Comparison of ENCODE assay signal across 8 mouse cellular contexts in the genomic region with DNA sequence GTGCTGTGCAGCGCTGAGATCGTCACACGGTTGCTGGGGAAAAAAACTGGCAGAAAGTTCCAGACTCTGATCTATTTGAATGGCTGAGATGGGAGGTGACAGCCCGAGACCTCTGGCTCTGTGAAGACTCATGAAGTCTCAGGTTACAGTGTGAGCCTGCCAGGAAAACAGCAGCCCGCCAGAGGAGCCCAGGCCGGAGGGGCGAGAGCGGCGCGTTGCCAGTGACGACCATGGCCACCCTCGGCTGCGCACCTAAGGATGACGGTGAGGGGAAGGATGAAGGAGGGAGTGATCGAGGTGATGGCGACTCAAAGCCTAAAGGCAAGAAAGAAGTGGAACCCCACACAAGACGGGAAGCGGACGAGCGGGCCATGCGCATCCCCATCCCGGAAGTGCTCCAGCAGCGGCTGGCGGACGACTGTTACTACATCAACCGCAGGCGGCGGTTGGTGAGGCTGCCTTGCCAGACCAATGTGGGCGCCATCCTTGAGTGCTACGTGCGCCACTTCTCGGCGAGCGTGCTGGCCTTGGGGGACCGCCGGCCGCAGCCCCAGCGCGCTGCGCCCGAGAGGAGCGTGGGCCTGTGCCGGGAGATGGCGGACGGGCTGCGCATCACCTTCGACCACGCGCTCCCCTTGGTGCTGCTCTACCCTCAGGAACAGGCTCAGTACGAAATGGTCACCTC. TPM values are rescaled to one million over a fixed set of nuclear protein-coding genes. Genes with fewer than 3 reads are reported as not detected.
DNase-seq lines count a peak whose midpoint lies in the region; ATAC-seq and TF ChIP-seq lines count a peak whose summit lies in the region.

No protein-coding gene starts in this region.

- under 1% methylated on average over 50 of the region's 50 CpGs for WGBS in hindbrain, embryonic 16.5 days

- peak; percentile 95 for ATAC-seq in hindbrain, embryonic 16.5 days

- no peaks in the 10 kb centered on the region for H3K27me3 ChIP-seq in hindbrain, embryonic 16.5 days (replicated peaks; ENCODE audit: control insufficient read depth, insufficient read depth, low read length)

- peaks cover 2% of the 10 kb centered on the region; the same call in 1 of the 2 replicates for H3K4me1 ChIP-seq in hindbrain, embryonic 16.5 days (ENCODE audit: control insufficient read depth, insufficient read depth, low read depth, low read length)

- intact Hi-C loops in gastrocnemius, adult 2 months (cut with DNase I), result no loop called here

- H3K36me3 ChIP-seq in hindbrain, embryonic 16.5 days (ENCODE audit: control insufficient read depth, insufficient read depth, low read length), result no peaks in the 10 kb centered on the region

- TF ChIP-seq CTCF in gastrocnemius, adult 2 months (IDR thresholded peaks at IDR 0.05), result no peak

- DNase-seq in T-cell, adult 2 months (ENCODE audit: low spot score), result peak; percentile 76
- peak; percentile 41 to 75 for DNase-seq in cerebellum, postnatal 4 days (ENCODE audit: low spot score in 2 of 2)
- peak; percentile 70 for DNase-seq in gastrocnemius, adult 2 months
- peak; percentile 63 for DNase-seq in left cerebral cortex, adult 11 months (ENCODE audit: low spot score)
- peak; percentile 56 for DNase-seq in lung, postnatal 25 days (ENCODE audit: low spot score)
- DNase-seq in ovary, postnatal 36 days (ENCODE audit: low spot score), result peak; percentile 63
- peak; percentile 80 for DNase-seq in thymus, postnatal 14 days

- peak overlapping the region; percentile 71 for H3K4me3 ChIP-seq in gastrocnemius, adult 2 months
- H3K4me3 ChIP-seq in hindbrain, embryonic 16.5 days (ENCODE audit: low read length), result peak overlapping the region; percentile 66

- peak overlapping the region; percentile 83 for H3K4me2 ChIP-seq in hindbrain, embryonic 16.5 days (ENCODE audit: low read length)

- no peaks in the 10 kb centered on the region for H3K9me3 ChIP-seq in hindbrain, embryonic 16.5 days (ENCODE audit: control insufficient read depth, low read length)

- peak overlapping the region; percentile 87 for H3K9ac ChIP-seq in hindbrain, embryonic 16.5 days (ENCODE audit: low read depth, low read length)

- peak overlapping the region; percentile 69 for H3K27ac ChIP-seq in gastrocnemius, adult 2 months
- H3K27ac ChIP-seq in hindbrain, embryonic 16.5 days (ENCODE audit: low read depth, low read length), result peak overlapping the region; percentile 91

RNA-seq across cellular contexts. Expression of gene Msl3l2, which starts 8.4 kb away (rescaled TPM):
- 1 to 10 TPM in 1 of 2 experiments, under 1 TPM in 1; 0.84 to 1.5 TPM for total RNA-seq in gastrocnemius, adult 2 months (2021)
- polyA plus RNA-seq in hindbrain, embryonic 16.5 days (2015; fragmentation: Nextera tagmentation; extraction: Ambion mirVana), result 9.8 and 10.7 TPM in 2 replicates

Comparison
In these comparisons a context has a peak if more than half of its experiments do, and no peak if none do; other contexts are left out.
1. Peak in every context shown above with its lines: DNase-seq, ATAC-seq, H3K4me3 ChIP-seq and H3K27ac ChIP-seq.